Mouse (Mus musculus): ENCODE measurements around the gene Dpt. TPM values are rescaled to one million over a fixed set of nuclear protein-coding genes. Genes with fewer than 3 reads are reported as not detected.
"Not testable (repeated sequence)": the region's sequence is repeated elsewhere in the genome, so short reads cannot be mapped to it uniquely, and the experiment has no call there.

The Dpt gene
- polyA plus RNA-seq, 1 experiment from 2014 or later = 21.2 TPM

- Histone ChIP-seq H3K4me3 (ENCODE audit: control insufficient read depth in 1 of 2, insufficient read depth in 1 of 2, low read depth in 1 of 2, low read length in 2 of 2) (no peak overlapping the region), H3K27ac (replicated peaks in 1 of 2; ENCODE audit: control insufficient read depth in 1 of 2, insufficient read depth in 1 of 2, low read depth in 2 of 2, low read length in 2 of 2) (peak overlapping the region; percentile 28 to 55), H3K27me3 (ENCODE audit: control insufficient read depth, insufficient read depth, low read length) (no peaks in the 10 kb centered on the region), H3K4me2 (ENCODE audit: low read length) (no peak overlapping the region), H3K9ac (ENCODE audit: low read length) (peak overlapping the region; percentile 32; the same call in 1 of the 2 replicates), H3K4me1 (ENCODE audit: control insufficient read depth in 2 of 2, insufficient read depth in 2 of 2, low read length in 2 of 2) (peaks cover 8 to 14% of the 10 kb centered on the region in 2 experiments), H3K9me3 (ENCODE audit: control insufficient read depth, low read length) (no peaks in the 10 kb centered on the region), H3K36me3 (ENCODE audit: control insufficient read depth, insufficient read depth, low read length) (no peaks in the 10 kb centered on the region)
- 30% methylated on average over 7 of the region's 7 CpGs for WGBS
- no peak; the same call in 1 of the 2 replicates for ATAC-seq (ENCODE audit: insufficient number of reproducible peaks, insufficient read depth, low FRiP score, low read depth)
Measured at GRCm38 (mm10) chr1:164780851-164781510, 15.5 kb upstream of the Dpt start.

GRCm38 (mm10) chr1:164786165-164786564 lies 10.3 kb upstream of the Dpt start:
- Histone ChIP-seq H3K9me3 (ENCODE audit: control insufficient read depth, low read length) (no peaks in the 10 kb centered on the region), H3K9ac (ENCODE audit: low read length) (no peak overlapping the region), H3K27me3 (ENCODE audit: control insufficient read depth, insufficient read depth, low read length) (no peaks in the 10 kb centered on the region), H3K36me3 (ENCODE audit: control insufficient read depth, insufficient read depth, low read length) (no peaks in the 10 kb centered on the region), H3K27ac (replicated peaks in 1 of 2; ENCODE audit: control insufficient read depth in 1 of 2, insufficient read depth in 1 of 2, low read depth in 2 of 2, low read length in 2 of 2) (peak overlapping the region; percentile 70 to 73), H3K4me2 (ENCODE audit: low read length) (no peak overlapping the region), H3K4me1 (ENCODE audit: control insufficient read depth in 2 of 2, insufficient read depth in 2 of 2, low read length in 2 of 2) (peaks cover 6 to 17% of the 10 kb centered on the region in 2 experiments), H3K4me3 (ENCODE audit: control insufficient read depth in 1 of 2, insufficient read depth in 1 of 2, low read depth in 1 of 2, low read length in 2 of 2) (no peak overlapping the region)
- WGBS = 23% methylated on average over 5 of the region's 5 CpGs
- no peak for ATAC-seq (ENCODE audit: insufficient number of reproducible peaks, insufficient read depth, low FRiP score, low read depth)

GRCm38 (mm10) chr1:164787771-164788170 lies 8.7 kb upstream of the Dpt start:
- H3K27me3 ChIP-seq (ENCODE audit: control insufficient read depth, insufficient read depth, low read length) = no peaks in the 10 kb centered on the region
- H3K4me2 ChIP-seq (ENCODE audit: low read length) = no peak overlapping the region
- no peak overlapping the region for H3K9ac ChIP-seq (ENCODE audit: low read length)
- H3K36me3 ChIP-seq (ENCODE audit: control insufficient read depth, insufficient read depth, low read length) = no peaks in the 10 kb centered on the region
- ATAC-seq (ENCODE audit: insufficient number of reproducible peaks, insufficient read depth, low FRiP score, low read depth) = no peak
- no peak overlapping the region for H3K27ac ChIP-seq (replicated peaks in 1 of 2; ENCODE audit: control insufficient read depth in 1 of 2, insufficient read depth in 1 of 2, low read depth in 2 of 2, low read length in 2 of 2)
- no peaks in the 10 kb centered on the region for H3K9me3 ChIP-seq (ENCODE audit: control insufficient read depth, low read length)
- peaks cover 6 to 17% of the 10 kb centered on the region in 2 experiments for H3K4me1 ChIP-seq (ENCODE audit: control insufficient read depth in 2 of 2, insufficient read depth in 2 of 2, low read length in 2 of 2)
- no peak overlapping the region for H3K4me3 ChIP-seq (ENCODE audit: control insufficient read depth in 1 of 2, insufficient read depth in 1 of 2, low read depth in 1 of 2, low read length in 2 of 2)
- 71% methylated on average over 7 of the region's 7 CpGs for WGBS

GRCm38 (mm10) chr1:164788292-164788691 lies 8.2 kb upstream of the Dpt start:
- Histone ChIP-seq H3K4me3 (ENCODE audit: control insufficient read depth in 1 of 2, insufficient read depth in 1 of 2, low read depth in 1 of 2, low read length in 2 of 2) (no peak overlapping the region), H3K9ac (ENCODE audit: low read length) (no peak overlapping the region), H3K27me3 (ENCODE audit: control insufficient read depth, insufficient read depth, low read length) (no peaks in the 10 kb centered on the region), H3K4me1 (ENCODE audit: control insufficient read depth in 2 of 2, insufficient read depth in 2 of 2, low read length in 2 of 2) (peaks cover 6 to 17% of the 10 kb centered on the region in 2 experiments), H3K4me2 (ENCODE audit: low read length) (no peak overlapping the region), H3K36me3 (ENCODE audit: control insufficient read depth, insufficient read depth, low read length) (no peaks in the 10 kb centered on the region), H3K9me3 (ENCODE audit: control insufficient read depth, low read length) (no peaks in the 10 kb centered on the region), H3K27ac (replicated peaks in 1 of 2; ENCODE audit: control insufficient read depth in 1 of 2, insufficient read depth in 1 of 2, low read depth in 2 of 2, low read length in 2 of 2) (no peak overlapping the region)
- no peak for ATAC-seq (ENCODE audit: insufficient number of reproducible peaks, insufficient read depth, low FRiP score, low read depth)
- 85% methylated on average over 7 of the region's 7 CpGs for WGBS

GRCm38 (mm10) chr1:164790296-164790695 lies 6.1 kb upstream of the Dpt start:
- not testable (repeated sequence) for H3K27me3 ChIP-seq (ENCODE audit: control insufficient read depth, insufficient read depth, low read length); H3K9ac ChIP-seq (ENCODE audit: low read length); ATAC-seq (ENCODE audit: insufficient number of reproducible peaks, insufficient read depth, low FRiP score, low read depth); H3K27ac ChIP-seq (replicated peaks in 1 of 2; ENCODE audit: control insufficient read depth in 1 of 2, insufficient read depth in 1 of 2, low read depth in 2 of 2, low read length in 2 of 2); H3K9me3 ChIP-seq (ENCODE audit: control insufficient read depth, low read length); H3K4me3 ChIP-seq (ENCODE audit: control insufficient read depth in 1 of 2, insufficient read depth in 1 of 2, low read depth in 1 of 2, low read length in 2 of 2); H3K4me2 ChIP-seq (ENCODE audit: low read length); H3K36me3 ChIP-seq (ENCODE audit: control insufficient read depth, insufficient read depth, low read length)
- 94% methylated on average over 12 of the region's 12 CpGs for WGBS
- peaks cover 6 to 17% of the 10 kb centered on the region in 2 experiments for H3K4me1 ChIP-seq (ENCODE audit: control insufficient read depth in 2 of 2, insufficient read depth in 2 of 2, low read length in 2 of 2)

- Histone ChIP-seq H3K4me3 (ENCODE audit: control insufficient read depth in 1 of 2, insufficient read depth in 1 of 2, low read depth in 1 of 2, low read length in 2 of 2) (no peak overlapping the region), H3K4me2 (ENCODE audit: low read length) (no peak overlapping the region), H3K9me3 (ENCODE audit: control insufficient read depth, low read length) (no peaks in the 10 kb centered on the region), H3K9ac (ENCODE audit: low read length) (no peak overlapping the region), H3K4me1 (ENCODE audit: control insufficient read depth in 2 of 2, insufficient read depth in 2 of 2, low read length in 2 of 2) (peaks cover under 1 to 4% of the 10 kb centered on the region in 2 experiments; a peak in 3 of 4 replicates), H3K27me3 (ENCODE audit: control insufficient read depth, insufficient read depth, low read length) (no peaks in the 10 kb centered on the region), H3K27ac (replicated peaks in 1 of 2; ENCODE audit: control insufficient read depth in 1 of 2, insufficient read depth in 1 of 2, low read depth in 2 of 2, low read length in 2 of 2) (no peak overlapping the region), H3K36me3 (ENCODE audit: control insufficient read depth, insufficient read depth, low read length) (no peaks in the 10 kb centered on the region)
- 74% methylated on average over 4 of the region's 4 CpGs for WGBS
- no peak for ATAC-seq (ENCODE audit: insufficient number of reproducible peaks, insufficient read depth, low FRiP score, low read depth)
Measured at GRCm38 (mm10) chr1:164793049-164793448, 3.4 kb upstream of the Dpt start.

GRCm38 (mm10) chr1:164797746-164798285 lies 1.4 kb downstream of the Dpt start:
- peak overlapping the region; percentile 25; the same call in 1 of the 2 replicates for H3K9ac ChIP-seq (ENCODE audit: low read length)
- H3K4me2 ChIP-seq (ENCODE audit: low read length) = peak overlapping the region; percentile 34
- peak overlapping the region; percentile 27 to 42; a peak in 2 of 4 replicates for H3K27ac ChIP-seq (replicated peaks in 1 of 2; ENCODE audit: control insufficient read depth in 1 of 2, insufficient read depth in 1 of 2, low read depth in 2 of 2, low read length in 2 of 2)

More at GRCm38 (mm10) chr1:164797746-164798285, 1.4 kb downstream of the Dpt start:
- H3K9me3 ChIP-seq (ENCODE audit: control insufficient read depth, low read length) = no peaks in the 10 kb centered on the region
- H3K4me3 ChIP-seq (ENCODE audit: control insufficient read depth in 1 of 2, insufficient read depth in 1 of 2, low read depth in 1 of 2, low read length in 2 of 2) = peak overlapping the region in 1 of 2 experiments; percentile 11; a peak in 1 of 4 replicates
- H3K36me3 ChIP-seq (ENCODE audit: control insufficient read depth, insufficient read depth, low read length) = no peaks in the 10 kb centered on the region
- WGBS = 68% methylated on average over 1 of the region's 1 CpGs
- ATAC-seq (ENCODE audit: insufficient number of reproducible peaks, insufficient read depth, low FRiP score, low read depth) = no peak
- no peaks in the 10 kb centered on the region for H3K27me3 ChIP-seq (ENCODE audit: control insufficient read depth, insufficient read depth, low read length)
- peaks cover 6 to 8% of the 10 kb centered on the region in 2 experiments; a peak in 3 of 4 replicates for H3K4me1 ChIP-seq (ENCODE audit: control insufficient read depth in 2 of 2, insufficient read depth in 2 of 2, low read length in 2 of 2)
